Mouse (Mus musculus) liver, embryonic 12.5 days (tissue): ENCODE results near the gene Smyd4. TPM values are rescaled to one million over a fixed set of nuclear protein-coding genes. Genes with fewer than 3 reads are reported as not detected.

Experiments
- ATAC-seq: fragments of 200-750 bp; cut with Nextera tagmentation; 2 replicates; pipeline ENCODE4 v1.8.0; 2017; ENCODE audit warnings: moderate number of reproducible peaks, mild to moderate bottlenecking, moderate library complexity
- H3K27ac ChIP-seq: fragments of 300-500 bp; sonication (generic); 2 replicates; pipeline ENCODE4 v1.5.1; 2016; ENCODE audit warnings: mild to moderate bottlenecking
- H3K27me3 ChIP-seq: fragments of 300-500 bp; sonication (generic); replicated peaks from 2 replicates; pipeline ENCODE4 v1.6.1; 2016; ENCODE audit warnings: mild to moderate bottlenecking, moderate library complexity
- H3K36me3 ChIP-seq: fragments of 300-500 bp; sonication (generic); 2 replicates; pipeline ENCODE4 v1.6.1; 2016; ENCODE audit warnings: mild to moderate bottlenecking, moderate library complexity
- H3K4me1 ChIP-seq: fragments of 300-500 bp; sonication (generic); 2 replicates; pipeline ENCODE4 v1.6.1; 2016
- H3K4me2 ChIP-seq: fragments of 300-500 bp; sonication (generic); 2 replicates; pipeline ENCODE4 v1.6.1; 2016; ENCODE audit warnings: mild to moderate bottlenecking, moderate library complexity
- H3K4me3 ChIP-seq: fragments of 300-500 bp; sonication (generic); 2 replicates; pipeline ENCODE4 v1.5.1; 2016; ENCODE audit warnings: mild to moderate bottlenecking, moderate library complexity
- H3K9ac ChIP-seq: fragments of 300-500 bp; sonication (generic); 2 replicates; pipeline ENCODE4 v1.6.1; 2016; ENCODE audit warnings: mild to moderate bottlenecking, moderate library complexity
- H3K9me3 ChIP-seq: fragments of 300-500 bp; sonication (generic); replicated peaks from 2 replicates; pipeline ENCODE4 v1.6.1; 2016; ENCODE audit warnings: mild to moderate bottlenecking, moderate library complexity
- WGBS: fragments of 180-500 bp; shearing (Covaris S2); methylation state at CpG from one replicate; pipeline ENCODE4 v1.1.7; 2016; ENCODE audit not compliant: insufficient replicate concordance; 5-methylcytosine and 5-hydroxymethylcytosine counted together
- polyA plus RNA-seq: library from polyadenylated mRNA; unstranded; fragments of >200 nt; fragmentation: Nextera tagmentation; extraction: Ambion mirVana; gene quantifications from 2 replicates; pipeline ENCODE4 v1.2.1, GENCODE M21; 2016

The Smyd4 gene
- polyA plus RNA-seq, 1 experiment from 2014 or later, result 8.6 TPM

DNA sequence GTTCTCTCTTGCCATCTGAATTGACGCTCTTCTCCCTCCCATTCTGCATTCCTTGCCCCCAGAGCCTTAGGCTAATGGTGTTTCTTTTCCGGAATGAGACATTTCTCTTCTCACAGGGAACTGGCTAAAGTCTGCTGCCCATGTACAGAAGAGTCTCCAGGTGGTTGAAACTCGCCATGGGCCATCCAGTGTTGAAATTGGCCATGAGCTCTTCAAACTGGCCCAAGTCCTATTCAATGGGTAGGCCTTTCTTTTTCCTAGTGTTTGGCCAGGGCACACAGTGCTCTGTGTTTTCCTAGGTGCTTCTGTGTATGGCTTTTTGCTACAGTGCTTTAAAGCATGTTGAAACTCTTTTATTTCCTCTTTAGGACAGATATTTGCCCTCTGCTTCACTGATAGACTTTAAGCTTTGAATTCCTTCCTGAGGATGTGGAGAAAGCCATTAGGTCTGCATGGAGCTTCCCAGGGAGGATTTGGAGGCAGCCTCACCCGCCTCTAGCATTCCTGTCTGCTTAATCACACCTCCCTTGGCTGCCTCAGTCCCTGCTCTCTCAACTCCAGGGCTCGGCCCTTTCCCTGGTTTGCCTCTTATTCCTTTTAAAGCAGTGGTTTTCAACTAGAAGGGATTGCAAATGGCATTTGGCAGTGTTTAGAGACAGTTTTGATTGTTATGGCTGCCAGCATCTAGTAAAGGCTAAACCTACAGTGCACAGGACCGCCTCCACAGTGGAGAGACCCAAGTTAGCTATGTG lies 55.2 kb downstream of the Smyd4 start:
- peaks cover 8% of the 10 kb centered on the region; the same call in 1 of the 2 replicates for H3K4me1 ChIP-seq
- H3K27me3 ChIP-seq, result no peaks in the 10 kb centered on the region
- H3K9ac ChIP-seq, result no peak overlapping the region
- H3K4me2 ChIP-seq, result no peak overlapping the region
- no peak for ATAC-seq
- H3K9me3 ChIP-seq, result no peaks in the 10 kb centered on the region
- H3K4me3 ChIP-seq, result no peak overlapping the region
- H3K27ac ChIP-seq, result no peak overlapping the region
- H3K36me3 ChIP-seq, result no peaks in the 10 kb centered on the region
- WGBS, result 66% methylated on average over 6 of the region's 6 CpGs

DNA sequence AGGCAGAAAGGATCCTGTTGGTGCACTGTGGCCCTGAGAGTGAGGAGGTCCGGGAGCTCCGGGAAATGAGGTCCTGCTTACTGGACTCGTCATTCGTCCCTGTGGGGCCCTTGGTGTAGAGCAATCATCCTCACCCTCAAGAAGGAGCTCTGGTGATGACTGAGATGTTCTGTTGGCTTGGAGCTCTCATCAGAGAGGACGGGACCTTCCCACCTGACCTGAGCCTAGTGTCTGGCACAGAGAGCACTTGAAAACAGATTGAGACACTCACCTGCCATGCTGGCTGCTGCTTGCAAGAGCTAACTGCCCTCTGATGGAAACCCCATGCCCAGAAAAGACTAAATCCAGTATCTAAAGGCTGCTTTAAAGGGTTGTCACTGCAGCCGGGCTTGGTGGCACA lies 56.6 kb downstream of the Smyd4 start:
- no peaks in the 10 kb centered on the region for H3K27me3 ChIP-seq
- H3K4me1 ChIP-seq, result peaks cover 8% of the 10 kb centered on the region; the same call in 1 of the 2 replicates
- no peak overlapping the region for H3K4me3 ChIP-seq
- ATAC-seq, result no peak
- no peak overlapping the region for H3K9ac ChIP-seq
- no peaks in the 10 kb centered on the region for H3K9me3 ChIP-seq
- WGBS, result 77% methylated on average over 6 of the region's 6 CpGs
- H3K27ac ChIP-seq, result no peak overlapping the region
- H3K36me3 ChIP-seq, result peaks cover 5% of the 10 kb centered on the region; the same call in 1 of the 2 replicates
- H3K4me2 ChIP-seq, result no peak overlapping the region

DNA sequence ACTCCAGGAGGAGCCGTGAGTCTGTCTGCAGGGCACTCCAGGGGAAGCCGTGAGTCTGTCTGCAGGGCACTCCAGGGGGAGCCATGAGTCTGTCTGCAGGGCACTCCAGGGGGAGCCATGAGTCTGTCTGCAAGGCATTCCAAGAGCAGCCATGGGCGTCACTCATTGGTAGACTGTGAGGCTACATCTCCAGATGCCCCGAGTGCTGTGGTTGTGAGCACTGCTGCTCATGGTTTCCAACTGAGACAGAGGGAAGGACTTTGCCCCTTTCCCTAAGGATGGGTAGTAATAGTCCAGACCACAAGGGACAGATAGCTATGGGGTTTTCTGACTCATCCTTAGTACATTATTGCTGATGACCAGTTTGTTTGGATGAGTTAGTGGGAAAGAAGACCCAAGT lies 57.9 kb downstream of the Smyd4 start:
- Histone ChIP-seq H3K27ac (no peak overlapping the region), H3K4me3 (no peak overlapping the region), H3K27me3 (no peaks in the 10 kb centered on the region), H3K36me3 (peaks cover 15% of the 10 kb centered on the region), H3K9me3 (no peaks in the 10 kb centered on the region), H3K4me1 (peaks cover 8% of the 10 kb centered on the region; the same call in 1 of the 2 replicates), H3K4me2 (no peak overlapping the region), H3K9ac (no peak overlapping the region)
- no peak for ATAC-seq
- 69% methylated on average over 4 of the region's 4 CpGs for WGBS

DNA sequence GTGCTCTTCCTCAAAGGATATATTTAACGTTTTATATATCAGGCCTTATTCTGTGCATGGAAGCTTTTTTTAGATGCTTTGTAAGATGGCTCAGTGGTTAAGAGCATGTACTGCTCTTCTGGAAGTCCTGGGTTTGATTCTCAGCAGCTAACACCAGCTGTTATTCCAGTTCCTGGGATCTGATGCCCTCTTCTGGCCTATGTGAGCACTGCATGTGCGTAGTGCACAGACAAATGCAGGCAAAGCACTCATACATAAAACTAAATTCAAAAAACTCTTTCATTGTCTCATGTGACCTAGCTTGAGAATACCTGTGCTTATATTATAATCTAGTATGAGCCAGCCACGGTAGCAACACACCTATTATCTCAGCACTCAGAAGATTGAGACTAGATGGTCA lies 58.6 kb downstream of the Smyd4 start:
- Histone ChIP-seq H3K27me3 (no peaks in the 10 kb centered on the region), H3K4me1 (peaks cover 8% of the 10 kb centered on the region; the same call in 1 of the 2 replicates), H3K27ac (no peak overlapping the region), H3K36me3 (peaks cover 15% of the 10 kb centered on the region), H3K9me3 (no peaks in the 10 kb centered on the region), H3K4me3 (no peak overlapping the region), H3K4me2 (no peak overlapping the region), H3K9ac (no peak overlapping the region)
- ATAC-seq, result no peak
- 20% methylated on average over 3 of the region's 3 CpGs for WGBS

DNA sequence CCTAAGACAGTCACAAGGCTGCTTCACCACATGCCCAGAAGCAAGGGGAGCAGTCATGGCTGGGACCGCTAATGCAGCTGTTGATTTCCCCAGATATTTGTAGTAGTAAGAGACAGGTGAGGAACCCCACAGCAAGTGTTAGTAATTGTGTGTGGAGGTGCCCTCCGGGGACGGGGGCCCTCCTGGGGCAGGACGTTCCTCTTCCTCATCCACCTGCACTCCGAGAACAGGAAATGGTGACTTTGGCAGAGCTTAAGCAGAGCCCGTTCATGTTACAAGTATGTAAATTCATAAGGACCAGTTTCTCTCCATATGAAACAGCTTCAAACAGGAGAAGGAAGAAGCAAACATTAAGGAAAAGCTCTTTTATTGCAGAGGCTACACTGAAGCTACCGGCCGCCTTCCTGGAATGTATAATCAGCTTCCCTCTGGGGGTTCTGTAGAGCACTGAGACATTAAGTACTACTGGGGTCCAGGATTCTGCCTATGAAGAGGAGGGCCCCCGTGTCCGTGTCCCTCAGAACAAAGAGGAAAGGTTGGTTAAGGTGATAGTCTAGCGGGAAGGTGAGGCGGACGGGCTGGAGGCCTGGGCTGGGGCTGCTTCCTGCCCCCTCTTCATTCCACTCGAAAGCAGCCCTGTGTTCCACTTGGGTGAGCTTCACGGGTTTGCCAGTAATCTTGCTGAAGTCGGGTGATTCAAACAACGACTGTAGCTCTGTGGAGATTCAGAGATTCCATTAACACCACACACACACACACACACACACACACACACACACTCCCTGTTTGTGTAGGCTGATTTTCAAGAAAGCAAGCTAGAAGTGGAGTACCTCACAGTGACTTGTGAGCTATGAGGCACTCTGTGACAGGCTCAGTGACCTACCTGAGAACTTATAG lies 61.7 kb downstream of the Smyd4 start:
- no peak for ATAC-seq
- no peak overlapping the region for H3K27ac ChIP-seq
- WGBS, result 66% methylated on average over 17 of the region's 17 CpGs
- H3K4me3 ChIP-seq, result no peak overlapping the region
- no peak overlapping the region for H3K4me2 ChIP-seq
- H3K27me3 ChIP-seq, result no peaks in the 10 kb centered on the region
- peaks cover 27% of the 10 kb centered on the region for H3K36me3 ChIP-seq
- H3K4me1 ChIP-seq, result no peaks in the 10 kb centered on the region
- no peak overlapping the region for H3K9ac ChIP-seq
- H3K9me3 ChIP-seq, result no peaks in the 10 kb centered on the region

DNA sequence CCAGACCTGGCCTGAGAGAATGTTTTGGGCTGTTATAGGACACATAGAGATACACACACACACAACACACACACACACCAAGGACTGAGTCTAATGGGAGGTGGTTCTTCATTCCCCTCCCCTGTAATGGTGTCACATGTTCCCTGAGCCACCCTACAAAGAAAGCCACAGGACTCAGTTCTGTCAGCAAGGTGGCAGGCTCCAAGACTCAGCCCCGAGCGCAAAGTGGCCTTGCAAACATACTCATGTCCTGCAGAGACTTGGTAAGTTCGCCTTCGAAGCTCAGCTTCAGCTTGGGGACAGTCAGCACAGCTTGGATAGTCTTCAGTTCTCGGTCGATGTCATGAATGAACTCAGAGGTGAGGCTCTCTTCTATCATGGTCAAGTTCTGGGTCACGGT lies 62.4 kb downstream of the Smyd4 start:
- Histone ChIP-seq H3K36me3 (peaks cover 27% of the 10 kb centered on the region), H3K4me3 (no peak overlapping the region), H3K27me3 (no peaks in the 10 kb centered on the region), H3K4me2 (no peak overlapping the region), H3K27ac (no peak overlapping the region), H3K4me1 (no peaks in the 10 kb centered on the region), H3K9me3 (no peaks in the 10 kb centered on the region), H3K9ac (no peak overlapping the region)
- WGBS, result 75% methylated on average over 7 of the region's 7 CpGs
- no peak for ATAC-seq

DNA sequence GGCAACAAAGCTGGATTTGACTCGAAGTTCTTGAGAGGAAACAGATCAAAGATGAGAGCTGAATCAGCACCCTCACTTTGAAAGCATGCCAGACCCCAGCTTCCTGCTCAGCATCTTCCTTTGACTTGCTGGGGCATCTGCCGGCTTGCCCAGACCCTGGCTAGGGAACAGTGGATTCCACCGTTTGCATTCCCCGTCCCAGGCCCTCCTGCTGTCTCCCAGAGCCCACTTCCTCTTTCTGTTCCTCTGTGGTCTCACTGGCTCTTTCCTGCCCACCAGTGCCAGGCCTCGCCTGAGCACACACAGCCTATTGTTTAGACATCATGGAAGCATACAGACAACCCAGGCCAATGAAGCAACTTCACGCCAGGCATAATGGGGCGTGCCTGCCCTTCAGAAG lies 66.9 kb downstream of the Smyd4 start:
- no peak overlapping the region for H3K4me2 ChIP-seq
- no peak for ATAC-seq
- H3K9ac ChIP-seq, result no peak overlapping the region
- H3K27me3 ChIP-seq, result no peaks in the 10 kb centered on the region
- H3K9me3 ChIP-seq, result no peaks in the 10 kb centered on the region
- peaks cover 28% of the 10 kb centered on the region for H3K36me3 ChIP-seq
- no peaks in the 10 kb centered on the region for H3K4me1 ChIP-seq
- H3K27ac ChIP-seq, result no peak overlapping the region
- H3K4me3 ChIP-seq, result no peak overlapping the region
- WGBS, result 27% methylated on average over 7 of the region's 7 CpGs

DNA sequence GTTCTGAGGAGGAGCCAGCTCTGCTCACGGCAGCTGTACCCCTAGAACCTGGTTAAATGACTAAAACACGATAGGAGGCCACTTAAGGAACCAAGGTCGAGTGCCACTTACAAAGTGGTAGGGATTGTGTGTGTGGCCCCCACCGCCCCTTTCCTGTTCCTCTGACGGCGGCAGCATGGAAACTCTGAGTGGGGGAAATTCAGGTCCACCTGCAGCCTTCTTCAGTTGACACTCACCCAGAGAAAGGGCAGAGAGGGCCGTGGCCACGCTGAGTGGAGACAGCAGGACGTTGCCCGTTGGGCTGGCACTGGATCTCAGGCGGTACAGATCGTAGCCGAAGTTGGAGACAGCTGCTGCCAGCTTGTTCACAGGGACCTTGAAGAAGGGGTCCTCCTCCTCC lies 67.8 kb downstream of the Smyd4 start:
- H3K27me3 ChIP-seq, result no peaks in the 10 kb centered on the region
- no peak for ATAC-seq
- H3K9ac ChIP-seq, result no peak overlapping the region
- H3K4me3 ChIP-seq, result no peak overlapping the region
- 66% methylated on average over 13 of the region's 13 CpGs for WGBS
- H3K27ac ChIP-seq, result no peak overlapping the region
- no peak overlapping the region for H3K4me2 ChIP-seq
- H3K4me1 ChIP-seq, result no peaks in the 10 kb centered on the region
- H3K9me3 ChIP-seq, result no peaks in the 10 kb centered on the region
- H3K36me3 ChIP-seq, result peaks cover 21% of the 10 kb centered on the region

DNA sequence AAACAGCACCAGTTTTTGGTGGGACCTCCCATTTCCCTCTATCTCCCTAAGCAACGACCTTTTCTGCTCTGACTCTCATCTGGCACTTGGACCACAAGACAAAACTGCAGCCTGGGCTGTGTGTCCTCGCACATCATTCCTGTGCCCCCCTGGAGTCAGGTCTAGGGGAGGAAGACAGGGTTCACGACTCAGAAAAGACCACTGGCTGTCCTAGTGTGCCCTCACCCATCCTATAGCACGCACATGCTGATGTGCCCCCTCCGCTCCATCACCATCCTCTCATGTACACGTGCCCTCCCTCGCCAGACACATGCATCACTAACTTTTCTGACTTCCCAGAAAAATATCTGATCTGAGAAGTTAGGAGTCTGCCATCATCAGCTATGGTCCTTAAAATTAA lies 71.8 kb downstream of the Smyd4 start:
- Histone ChIP-seq H3K36me3 (peaks cover 9% of the 10 kb centered on the region; the same call in 1 of the 2 replicates), H3K9me3 (no peaks in the 10 kb centered on the region), H3K9ac (no peak overlapping the region), H3K4me3 (no peak overlapping the region), H3K27me3 (peaks cover 3% of the 10 kb centered on the region; the same call in 1 of the 2 replicates), H3K27ac (no peak overlapping the region), H3K4me2 (no peak overlapping the region), H3K4me1 (0 out of 2 replicates have a peak, but pooled peaks cover 4% of the 10 kb centered on the region)
- ATAC-seq, result no peak
- 71% methylated on average over 7 of the region's 7 CpGs for WGBS

DNA sequence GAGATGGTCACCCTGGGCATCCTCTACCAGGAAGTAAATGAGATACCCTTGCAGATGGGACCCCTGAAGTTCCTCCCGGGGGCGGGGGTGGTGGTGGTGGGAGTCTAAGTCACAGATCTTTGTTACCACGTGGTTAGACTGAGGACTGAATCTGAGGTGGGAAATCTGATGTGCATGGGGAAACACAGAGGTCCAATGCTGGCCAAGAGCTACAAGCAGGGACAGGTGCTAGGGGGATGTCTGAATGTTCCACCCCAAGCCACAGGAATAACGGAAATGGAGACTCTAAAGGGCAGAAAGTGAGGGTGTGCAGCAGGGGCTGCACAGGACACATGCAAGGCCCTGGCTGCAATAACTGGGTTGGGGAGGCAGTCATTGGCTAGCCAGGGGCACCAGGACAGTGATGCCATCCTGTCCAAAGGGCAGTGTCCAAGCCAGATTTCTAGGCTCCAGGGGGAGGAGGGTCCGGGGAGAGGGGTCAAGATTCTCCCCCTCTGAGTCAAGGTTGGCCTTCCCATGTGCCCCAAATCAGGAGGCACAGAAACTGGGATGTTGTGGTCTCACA lies 72.7 kb downstream of the Smyd4 start:
- Histone ChIP-seq H3K9ac (peak overlapping the region; percentile 54; the same call in 1 of the 2 replicates), H3K4me2 (peak overlapping the region; percentile 50)
- 52% methylated on average over 5 of the region's 5 CpGs for WGBS

DNA sequence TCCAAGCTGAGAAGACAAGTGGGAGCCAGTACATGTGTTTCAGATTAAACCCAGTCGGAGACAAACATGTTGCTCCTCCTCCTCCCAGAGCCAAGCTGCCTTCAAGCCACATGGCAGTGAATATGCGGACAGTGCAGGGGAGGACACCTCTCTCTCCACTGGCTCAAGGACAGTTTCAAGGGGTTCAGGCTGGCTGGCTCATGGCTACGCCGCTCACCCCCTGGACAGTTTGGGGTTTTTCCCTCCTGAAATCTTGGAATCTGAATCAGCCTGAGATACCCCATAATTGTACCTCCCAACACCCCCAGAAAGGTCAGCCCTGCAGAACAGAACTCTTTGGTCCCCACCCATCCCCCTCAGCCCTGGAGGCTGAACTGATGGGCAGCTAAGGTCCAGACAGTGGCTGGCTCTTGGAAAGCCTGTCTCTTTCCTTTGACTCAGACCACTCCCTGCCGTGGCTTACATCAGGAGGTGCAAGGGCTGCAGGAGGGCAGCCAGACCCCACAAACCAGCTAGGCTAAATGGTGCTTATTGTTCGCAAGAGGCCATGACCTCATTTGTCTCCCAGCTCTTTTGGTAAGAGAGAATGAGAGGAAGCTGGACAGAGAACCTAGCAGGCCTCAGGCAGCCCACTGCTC lies 73.3 kb downstream of the Smyd4 start:
- Histone ChIP-seq H3K27me3 (peaks cover 7% of the 10 kb centered on the region; the same call in 1 of the 2 replicates), H3K9me3 (no peaks in the 10 kb centered on the region), H3K27ac (peak overlapping the region; percentile 58; the same call in 1 of the 2 replicates), H3K4me1 (0 out of 2 replicates have a peak, but pooled peaks cover 4% of the 10 kb centered on the region), H3K36me3 (peaks cover 5% of the 10 kb centered on the region; the same call in 1 of the 2 replicates), H3K4me2 (peak overlapping the region; percentile 50), H3K9ac (peak overlapping the region; percentile 54), H3K4me3 (peak overlapping the region; percentile 47)
- WGBS, result 56% methylated on average over 6 of the region's 6 CpGs
- no peak for ATAC-seq

More for the DNA sequence above, 72.7 kb downstream of the Smyd4 start:
- no peak overlapping the region for H3K27ac ChIP-seq
- peaks cover 7% of the 10 kb centered on the region; the same call in 1 of the 2 replicates for H3K36me3 ChIP-seq
- H3K27me3 ChIP-seq, result peaks cover 7% of the 10 kb centered on the region; the same call in 1 of the 2 replicates
- ATAC-seq, result no peak
- peak overlapping the region; percentile 47 for H3K4me3 ChIP-seq
- 0 out of 2 replicates have a peak, but pooled peaks cover 4% of the 10 kb centered on the region for H3K4me1 ChIP-seq
- H3K9me3 ChIP-seq, result no peaks in the 10 kb centered on the region
